Mouse (Mus musculus) adipose tissue, adult 10 weeks (tissue): ENCODE results near the gene 4930568D16Rik. TPM values are rescaled to one million over a fixed set of nuclear protein-coding genes. Genes with fewer than 3 reads are reported as not detected.

ENCODE experiments used
- polyA plus RNA-seq: library from polyadenylated mRNA; stranded (reverse); fragments of 350-450 nt; fragmentation: Illumina TruSeq; extraction: RNeasy Lipid Tissue Mini Kit (QIAGEN cat#74804); gene quantifications from one replicate; pipeline ENCODE4 v1.2.3, GENCODE M21; 2014; ENCODE audit warnings: low read depth, low replicate concordance

The 4930568D16Rik gene
- 0.51 TPM for polyA plus RNA-seq

GRCm38 (mm10) chr2:35367629-35368028, at the start of gene 4930568D16Rik:
Gene 4930568D16Rik, minus strand, starts transcription at chr2:35367729.

GRCm38 (mm10) chr2:35397096-35397495, 29.6 kb upstream of the 4930568D16Rik start, which contains the start of gene 4930402F06Rik:
Gene 4930402F06Rik, minus strand, starts transcription at chr2:35397175.

GRCm38 (mm10) chr2:35336388-35337280, 30.9 kb downstream of the 4930568D16Rik start, which contains the start of gene Stom:
Gene Stom, minus strand, starts transcription at chr2:35336976.

Other genes with a start within 250 kb of the 4930568D16Rik start
- 122 TPM for gene Rab14, start 166.6 kb downstream of the 4930568D16Rik start, polyA plus RNA-seq
- gene Gsn, start 111.3 kb downstream of the 4930568D16Rik start, polyA plus RNA-seq = 3,961 TPM
- gene Stom, start 30.8 kb downstream of the 4930568D16Rik start, polyA plus RNA-seq = 42.8 TPM
- gene 4930402F06Rik, start 29.4 kb upstream of the 4930568D16Rik start, polyA plus RNA-seq = not detected
- gene Ggta1, start 95.5 kb upstream of the 4930568D16Rik start, polyA plus RNA-seq = 35.8 TPM
- 30.6 TPM for gene Dab2ip, start 190.5 kb upstream of the 4930568D16Rik start, polyA plus RNA-seq